Mouse (Mus musculus): ENCODE measurements around the gene Abcc2.
A peak's percentile ranks its signal among the peaks of the same experiment; 100 is the strongest.

Abcc2 gene

GRCm38 (mm10) chr19:43852837-43853545 lies 71.0 kb downstream of the Abcc2 start:
- DNase-seq = peak in 1 of 2 experiments; percentile 13

GRCm38 (mm10) chr19:43857347-43857746 lies 75.4 kb downstream of the Abcc2 start:
- peak in 1 of 2 experiments; percentile 29 for DNase-seq

- DNase-seq = no peak
These were observed 88.4 kb downstream of the Abcc2 start for GRCm38 (mm10) chr19:43870418-43870817.

DNA sequence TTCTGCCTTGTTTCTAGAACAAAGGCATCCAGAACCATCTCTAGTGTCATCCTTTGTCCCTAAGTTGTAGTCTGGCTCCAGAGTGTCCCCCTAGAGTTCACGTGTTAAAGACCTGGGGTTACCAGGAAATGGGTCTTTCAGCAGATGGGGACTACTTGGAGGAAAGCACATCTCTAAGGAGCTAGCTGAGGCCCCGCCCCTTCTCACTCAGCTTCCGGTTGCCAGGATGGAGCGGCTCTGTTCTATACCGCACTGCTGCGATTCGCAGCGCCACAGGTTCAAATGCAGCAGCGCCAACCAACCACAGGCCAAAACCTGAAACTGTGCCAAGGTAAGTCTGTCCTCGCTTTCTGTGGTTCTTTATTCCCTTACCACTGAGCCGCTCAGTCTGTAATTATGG lies 92.4 kb downstream of the Abcc2 start:
- no peak for DNase-seq

DNA sequence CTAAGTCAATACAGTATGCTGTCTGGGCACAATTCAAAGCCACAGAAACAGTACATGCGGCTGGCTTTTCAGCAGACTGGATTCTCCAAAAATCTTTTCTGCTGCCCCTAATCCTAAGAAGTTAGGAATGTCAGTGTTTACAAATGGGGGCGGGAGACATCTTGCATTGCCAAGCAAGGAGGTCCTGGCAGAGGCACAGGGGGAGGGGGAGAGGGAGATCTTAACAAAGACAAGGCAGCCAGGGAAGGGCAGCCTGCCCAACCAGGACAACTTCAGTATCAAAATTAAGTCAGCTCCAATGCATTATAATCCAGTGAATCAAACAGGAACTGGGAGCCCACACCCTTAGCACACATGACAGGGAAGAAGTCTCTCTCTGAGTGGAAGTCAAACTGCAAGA lies 94.0 kb downstream of the Abcc2 start:
- DNase-seq = peak; percentile 47 to 67

GRCm38 (mm10) chr19:43877364-43877763 lies 95.4 kb downstream of the Abcc2 start:
- DNase-seq = no peak

- DNase-seq = no peak
These were observed 96.4 kb downstream of the Abcc2 start for GRCm38 (mm10) chr19:43878111-43879092.

DNA sequence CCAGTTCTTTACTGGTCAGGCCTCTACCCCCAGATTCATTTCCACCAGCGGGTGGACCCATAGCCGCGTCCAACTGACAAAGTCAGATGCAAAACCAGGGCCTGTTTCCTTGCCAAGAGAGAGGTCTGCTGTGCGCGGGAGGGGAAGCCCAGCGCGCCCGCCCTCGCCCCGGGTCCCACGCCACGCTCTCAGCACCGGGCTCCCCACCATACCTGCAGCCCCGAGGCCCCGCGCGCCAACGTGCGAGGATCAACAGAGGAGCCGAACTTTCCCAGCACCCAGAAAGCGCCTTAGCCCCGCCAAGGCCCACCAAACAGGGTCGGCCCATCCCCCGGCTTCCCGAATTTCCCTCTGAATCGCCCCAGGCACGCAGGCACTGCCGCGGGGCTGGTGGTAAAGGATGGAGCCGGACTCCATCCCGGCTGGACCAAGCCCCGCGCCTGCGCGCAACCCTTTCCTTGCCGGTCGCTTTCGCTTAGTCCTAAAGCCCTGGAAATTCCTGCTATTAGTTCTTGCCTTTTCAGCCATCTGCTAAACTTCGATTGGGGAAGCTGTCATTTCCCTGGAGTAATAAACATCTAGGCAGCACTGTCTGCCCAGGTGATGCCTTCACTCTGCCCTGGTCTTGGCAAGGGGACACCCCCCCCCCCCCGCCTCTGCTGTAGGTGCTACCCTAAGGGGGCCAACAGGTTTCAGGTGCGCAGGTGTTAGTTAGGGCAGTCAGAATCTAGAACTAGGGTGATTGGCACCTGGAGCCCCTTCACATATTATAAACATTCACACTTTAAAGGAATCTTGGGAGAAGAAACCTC lies 97.6 kb downstream of the Abcc2 start:
- peak; percentile 40 to 56 for DNase-seq

DNA sequence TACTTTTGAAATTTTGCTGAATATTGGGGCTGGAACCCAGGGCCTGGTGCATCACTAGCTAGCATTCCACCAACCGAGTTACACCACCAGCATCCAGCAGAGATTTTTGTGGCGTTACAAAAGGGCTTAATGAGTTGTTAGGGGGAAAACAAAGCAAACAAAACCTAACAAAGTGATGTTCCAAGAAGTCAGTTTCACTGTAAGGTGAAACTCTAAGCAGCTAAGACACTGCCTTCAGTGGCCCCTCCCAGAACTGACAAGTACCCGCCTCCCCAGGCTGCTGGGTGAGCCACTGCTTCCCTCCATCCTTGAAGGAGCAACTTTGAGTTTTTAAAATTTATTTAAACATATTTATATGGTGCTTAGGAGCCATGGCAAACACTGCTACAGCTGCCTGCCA lies 98.4 kb downstream of the Abcc2 start:
- no peak for DNase-seq

- no peak for DNase-seq
These were observed 99.6 kb downstream of the Abcc2 start for GRCm38 (mm10) chr19:43881615-43882014.

GRCm38 (mm10) chr19:43882895-43883573 lies 101.0 kb downstream of the Abcc2 start:
- DNase-seq = no peak

GRCm38 (mm10) chr19:43884668-43885498 lies 102.9 kb downstream of the Abcc2 start:
- no peak for DNase-seq

- DNase-seq = peak in 1 of 2 experiments; percentile 56
These were observed 104.5 kb downstream of the Abcc2 start for GRCm38 (mm10) chr19:43886371-43887099.

GRCm38 (mm10) chr19:43887242-43887641 lies 105.2 kb downstream of the Abcc2 start:
- DNase-seq = no peak

GRCm38 (mm10) chr19:43887725-43888124 lies 105.7 kb downstream of the Abcc2 start:
- DNase-seq = no peak
